Mouse (Mus musculus): ENCODE data around the gene Crat. TPM values are rescaled to one million over a fixed set of nuclear protein-coding genes. Genes with fewer than 3 reads are reported as not detected.

Gene Crat
- polyA plus RNA-seq (2011; ENCODE audit: insufficient read depth, insufficient read length, low replicate concordance, missing spikeins): 28.6 and 37.9 TPM in 2 replicates

- H3K4me1 ChIP-seq (ENCODE audit: control insufficient read depth, insufficient read depth, low read length): no peaks in the 10 kb centered on the region; the same call in 1 of the 2 replicates
- TF ChIP-seq CTCF (IDR thresholded peaks at IDR 0.05; ENCODE audit: control insufficient read depth, insufficient read depth, low read length): no peak
- peak; percentile 89; the same call in 1 of the 2 replicates for TF ChIP-seq POLR2A (IDR thresholded peaks at IDR 0.05; ENCODE audit: borderline replicate concordance, control insufficient read depth, low read depth, low read length)
- WGBS: 2% methylated on average over 58 of the region's 58 CpGs
- peak within 1 kb of the TSS; percentile 89 for H3K27ac ChIP-seq (ENCODE audit: control insufficient read depth, insufficient read depth, low read depth, low read length, poor library complexity)
- peak within 1 kb of the TSS; percentile 99 for H3K4me3 ChIP-seq (replicated peaks; ENCODE audit: control insufficient read depth, low read depth, low read length)
Measured at GRCm38 (mm10) chr2:30415157-30415935, at the start of gene Crat. Gene Crat (minus strand): TSS chr2:30415813.

- no peak for TF ChIP-seq CTCF (IDR thresholded peaks at IDR 0.05; ENCODE audit: control insufficient read depth, insufficient read depth, low read length)
- TF ChIP-seq POLR2A (IDR thresholded peaks at IDR 0.05; ENCODE audit: borderline replicate concordance, control insufficient read depth, low read depth, low read length): no peak
Measured at GRCm38 (mm10) chr2:30464411-30464810, 48.8 kb upstream of the Crat start.

GRCm38 (mm10) chr2:30463904-30464330 lies 48.3 kb upstream of the Crat start:
- Histone ChIP-seq H3K27ac (ENCODE audit: control insufficient read depth, insufficient read depth, low read depth, low read length, poor library complexity) (no peak overlapping the region), H3K4me3 (replicated peaks; ENCODE audit: control insufficient read depth, low read depth, low read length) (peak overlapping the region; percentile 57), H3K4me1 (ENCODE audit: control insufficient read depth, insufficient read depth, low read length) (no peaks in the 10 kb centered on the region)
- WGBS: under 1% methylated on average over 9 of the region's 9 CpGs
- TF ChIP-seq CTCF (IDR thresholded peaks at IDR 0.05; ENCODE audit: control insufficient read depth, insufficient read depth, low read length): no peak
- TF ChIP-seq POLR2A (IDR thresholded peaks at IDR 0.05; ENCODE audit: borderline replicate concordance, control insufficient read depth, low read depth, low read length): no peak

More at GRCm38 (mm10) chr2:30464411-30464810, 48.8 kb upstream of the Crat start:
- no peaks in the 10 kb centered on the region for H3K4me1 ChIP-seq (ENCODE audit: control insufficient read depth, insufficient read depth, low read length)
- 30% methylated on average over 5 of the region's 5 CpGs for WGBS
- no peak overlapping the region for H3K27ac ChIP-seq (ENCODE audit: control insufficient read depth, insufficient read depth, low read depth, low read length, poor library complexity)
- peak overlapping the region; percentile 57 for H3K4me3 ChIP-seq (replicated peaks; ENCODE audit: control insufficient read depth, low read depth, low read length)

GRCm38 (mm10) chr2:30463341-30463761 lies 47.7 kb upstream of the Crat start:
- Histone ChIP-seq H3K4me3 (replicated peaks; ENCODE audit: control insufficient read depth, low read depth, low read length) (no peak overlapping the region), H3K27ac (ENCODE audit: control insufficient read depth, insufficient read depth, low read depth, low read length, poor library complexity) (no peak overlapping the region), H3K4me1 (ENCODE audit: control insufficient read depth, insufficient read depth, low read length) (no peaks in the 10 kb centered on the region)
- TF ChIP-seq POLR2A (IDR thresholded peaks at IDR 0.05; ENCODE audit: borderline replicate concordance, control insufficient read depth, low read depth, low read length): no peak
- no peak for TF ChIP-seq CTCF (IDR thresholded peaks at IDR 0.05; ENCODE audit: control insufficient read depth, insufficient read depth, low read length)
- WGBS: 38% methylated on average over 5 of the region's 5 CpGs

- TF ChIP-seq CTCF (IDR thresholded peaks at IDR 0.05; ENCODE audit: control insufficient read depth, insufficient read depth, low read length): no peak
- no peak for TF ChIP-seq POLR2A (IDR thresholded peaks at IDR 0.05; ENCODE audit: borderline replicate concordance, control insufficient read depth, low read depth, low read length)
- Histone ChIP-seq H3K4me1 (ENCODE audit: control insufficient read depth, insufficient read depth, low read length) (no peaks in the 10 kb centered on the region; the same call in 1 of the 2 replicates), H3K4me3 (replicated peaks; ENCODE audit: control insufficient read depth, low read depth, low read length) (no peak overlapping the region), H3K27ac (ENCODE audit: control insufficient read depth, insufficient read depth, low read depth, low read length, poor library complexity) (no peak overlapping the region)
- WGBS: 87% methylated on average over 6 of the region's 6 CpGs
Measured at GRCm38 (mm10) chr2:30459241-30459640, 43.6 kb upstream of the Crat start.

- 61% methylated on average over 6 of the region's 6 CpGs for WGBS
- Histone ChIP-seq H3K27ac (ENCODE audit: control insufficient read depth, insufficient read depth, low read depth, low read length, poor library complexity) (no peak overlapping the region; the same call in 1 of the 2 replicates), H3K4me3 (replicated peaks; ENCODE audit: control insufficient read depth, low read depth, low read length) (no peak overlapping the region), H3K4me1 (ENCODE audit: control insufficient read depth, insufficient read depth, low read length) (no peaks in the 10 kb centered on the region; the same call in 1 of the 2 replicates)
- TF ChIP-seq POLR2A (IDR thresholded peaks at IDR 0.05; ENCODE audit: borderline replicate concordance, control insufficient read depth, low read depth, low read length) (no peak), CTCF (IDR thresholded peaks at IDR 0.05; ENCODE audit: control insufficient read depth, insufficient read depth, low read length) (no peak)
Measured at GRCm38 (mm10) chr2:30458349-30458748, 42.7 kb upstream of the Crat start.

GRCm38 (mm10) chr2:30456104-30456980 lies 40.7 kb upstream of the Crat start:
- WGBS: 88% methylated on average over 13 of the region's 13 CpGs
- TF ChIP-seq CTCF (IDR thresholded peaks at IDR 0.05; ENCODE audit: control insufficient read depth, insufficient read depth, low read length) (no peak), POLR2A (IDR thresholded peaks at IDR 0.05; ENCODE audit: borderline replicate concordance, control insufficient read depth, low read depth, low read length) (no peak)
- Histone ChIP-seq H3K4me3 (replicated peaks; ENCODE audit: control insufficient read depth, low read depth, low read length) (no peak overlapping the region), H3K4me1 (ENCODE audit: control insufficient read depth, insufficient read depth, low read length) (no peaks in the 10 kb centered on the region; the same call in 1 of the 2 replicates), H3K27ac (ENCODE audit: control insufficient read depth, insufficient read depth, low read depth, low read length, poor library complexity) (0 out of 2 replicates have a peak overlapping the region, but pooled peaks have one; percentile 24)

Measured in bone marrow, adult 2 months (tissue).